Mouse (Mus musculus) brain, embryonic 14.5 days (tissue): ENCODE measurements around the gene Usp46. TPM values are rescaled to one million over a fixed set of nuclear protein-coding genes. Genes with fewer than 3 reads are reported as not detected.

Experiments used
- DNase-seq: peaks from one replicate; pipeline ENCODE4 v3.0.0-alpha.2; 2011; ENCODE audit warnings: low read depth
- CTCF ChIP-seq: fragments of 200-500 bp; IDR thresholded peaks from 2 replicates; pipeline ENCODE4 v1.5.1; 2012; ENCODE audit warnings: inconsistent platforms, mild to moderate bottlenecking, moderate library complexity, borderline replicate concordance; ENCODE audit not compliant: insufficient read depth, insufficient read length; ENCODE audit errors: extremely low read depth
- POLR2A ChIP-seq: fragments of 200-500 bp; IDR thresholded peaks from 2 replicates; pipeline ENCODE4 v1.6.1; 2012; ENCODE audit warnings: mild to moderate bottlenecking, inconsistent platforms, borderline replicate concordance; ENCODE audit not compliant: poor library complexity, insufficient read depth, insufficient read length, severe bottlenecking; ENCODE audit errors: extremely low read depth
- polyA plus RNA-seq: library from polyadenylated mRNA; depleted of rRNA; stranded (reverse); fragments of >200 nt; gene quantifications from 2 replicates; pipeline ENCODE4 v1.2.3, GENCODE M21; 2012; rRNA removed

Gene Usp46
- polyA plus RNA-seq, 1 experiment: 24.4 TPM

DNA sequence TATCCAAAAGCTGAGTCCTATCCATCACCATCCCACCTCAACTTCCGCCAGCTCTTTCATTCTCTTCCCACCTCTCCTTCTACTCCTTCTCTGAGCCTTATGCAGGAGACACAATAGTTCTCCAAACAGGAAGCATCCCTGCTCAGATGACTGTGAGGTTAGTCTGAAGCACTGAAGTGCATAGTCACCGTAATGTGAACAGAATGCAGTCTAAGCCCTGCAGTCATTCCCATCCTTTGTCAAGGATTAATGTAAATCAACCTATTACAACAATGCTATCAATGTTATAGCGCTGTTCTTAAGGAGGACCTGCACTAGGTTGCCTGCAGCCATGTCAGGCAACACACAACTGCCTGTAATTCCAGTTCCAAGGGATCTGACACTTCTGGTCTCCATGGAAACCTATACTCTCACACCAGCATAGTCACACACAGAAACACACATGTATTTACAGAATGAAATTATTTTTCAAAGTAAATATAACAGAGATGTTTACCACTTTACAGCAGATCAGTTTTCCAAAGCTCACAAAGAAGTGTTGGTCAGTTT, 115.1 kb downstream of the Usp46 start:
- no peak for TF ChIP-seq POLR2A
- no peak for TF ChIP-seq CTCF
- DNase-seq: no peak

DNA sequence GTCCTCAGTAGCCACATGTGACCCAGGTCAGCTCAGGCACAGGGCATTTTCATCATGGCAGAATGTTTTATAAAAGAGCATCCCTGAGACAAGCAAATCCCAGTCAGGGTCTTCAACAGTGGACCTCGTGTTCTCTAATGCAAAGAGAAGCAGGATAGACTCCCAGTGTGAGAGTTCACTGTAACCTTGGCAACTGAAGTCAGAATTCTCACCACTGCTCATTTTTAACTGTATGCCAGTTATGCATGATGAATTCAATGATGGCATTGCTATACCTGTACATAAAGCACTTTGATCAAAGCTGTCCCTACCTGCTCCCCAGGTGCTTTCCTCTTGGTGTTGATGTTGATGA, 116.6 kb downstream of the Usp46 start:
- no peak for DNase-seq
- TF ChIP-seq POLR2A (no peak), CTCF (no peak)

DNA sequence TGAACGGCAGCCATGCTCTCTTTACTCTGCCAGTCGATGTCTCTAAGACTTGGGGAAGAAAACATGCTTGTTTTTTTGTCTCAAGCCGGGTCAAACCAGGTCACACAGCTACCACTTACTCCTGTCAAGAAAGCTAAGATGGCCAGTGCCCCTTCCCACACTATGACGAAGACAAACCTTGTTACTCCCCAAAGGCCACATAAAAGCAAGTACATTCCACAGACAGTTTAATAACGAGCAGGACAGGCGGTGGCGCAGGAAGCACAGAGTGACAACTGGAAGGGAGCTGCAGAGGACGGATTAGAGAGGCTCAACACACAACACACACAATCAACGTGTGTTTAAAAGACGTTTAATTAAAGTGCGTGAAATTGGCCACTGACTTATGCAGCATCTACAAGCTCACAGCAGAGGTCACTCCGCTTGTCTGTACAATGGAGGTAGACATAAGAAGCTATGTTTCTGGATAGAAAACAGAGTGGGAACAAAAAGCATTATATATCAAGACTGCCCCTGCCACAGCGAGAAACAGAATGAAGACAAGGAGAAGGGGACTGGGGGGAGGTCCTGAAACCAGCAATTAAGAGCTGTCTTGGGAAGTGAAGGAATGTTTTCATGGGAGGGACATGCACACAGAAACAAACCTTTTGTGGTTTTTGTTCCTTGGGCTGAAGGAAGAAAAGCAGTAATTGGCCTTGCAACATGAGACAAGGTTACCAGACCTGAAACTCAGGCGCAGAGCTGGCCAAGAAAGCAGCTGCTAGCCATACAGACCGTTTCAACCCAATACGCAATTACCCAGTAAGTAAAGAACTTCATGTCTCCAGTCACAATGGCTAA, 117.2 kb downstream of the Usp46 start:
- peak; percentile 92 for DNase-seq
- TF ChIP-seq CTCF: peak; percentile 2; the same call in 1 of the 2 replicates
- TF ChIP-seq POLR2A: no peak

Other genes starting within 250 kb of the Usp46 start
- 16.0 and 22.4 TPM in 2 replicates for gene Rasl11b, start 126.9 kb upstream of the Usp46 start, polyA plus RNA-seq